Mouse (Mus musculus): Measurements from ENCODE around the gene Rpa3. TPM values are rescaled to one million over a fixed set of nuclear protein-coding genes. Genes with fewer than 3 reads are reported as not detected.

The Rpa3 gene
- total RNA-seq, 2 experiments from 2014 or later, result 9.3 to 14.0 TPM

- DNase-seq, result no peak
- intact Hi-C loops (cut with DNase I; ENCODE audit: low total_unique reads), result no loop called here
Observed at GRCm38 (mm10) chr6:8227035-8227434, 31.9 kb downstream of the Rpa3 start.

GRCm38 (mm10) chr6:8210661-8211060, 48.3 kb downstream of the Rpa3 start:
- intact Hi-C loops (cut with DNase I; ENCODE audit: low total_unique reads), result no loop called here
- DNase-seq, result no peak

GRCm38 (mm10) chr6:8209866-8210186, 49.1 kb downstream of the Rpa3 start:
- intact Hi-C loops (cut with DNase I; ENCODE audit: low total_unique reads), result no loop called here
- DNase-seq, result no peak

- intact Hi-C loops (cut with DNase I; ENCODE audit: low total_unique reads), result no loop called here
- DNase-seq, result peak; percentile 91
Observed at GRCm38 (mm10) chr6:8209047-8209865, 49.7 kb downstream of the Rpa3 start, which contains the start of gene Mios. Gene Mios (plus strand): TSS chr6:8209222.

Other genes with a start within 250 kb of the Rpa3 start
- gene Col28a1, start 66.6 kb downstream of the Rpa3 start, total RNA-seq (2021), result 1 to 10 TPM; 2.4 to 3.8 TPM
- gene Mios, start 50.0 kb downstream of the Rpa3 start, total RNA-seq (2021), result 10 to 100 TPM; 14.2 to 14.3 TPM
- 10 to 100 TPM; 10.1 to 10.8 TPM for gene Umad1, start 115 bp upstream of the Rpa3 start, total RNA-seq (2021)
- gene Gm45062, start 277 bp upstream of the Rpa3 start, total RNA-seq (2021), result not detected